Comparison of ENCODE assay signal across 25 mouse cellular contexts in genomic region chr16:24022605-24023004, GRCm38 (mm10). TPM values are rescaled to one million over a fixed set of nuclear protein-coding genes. Genes with fewer than 3 reads are reported as not detected.
"Had no signal": no experiment of that assay in that cellular context is flagged by ENCODE, and none has a peak within 500 bp of the region (broad histone marks: within the 10 kb centered on the region; RNA-seq: fewer than 3 reads in every experiment).

No protein-coding gene starts in this region.

- H3K4me1 ChIP-seq: neural tube, embryonic 13.5 days; neural tube, embryonic 15.5 days; stomach, embryonic 15.5 days had no signal

- H3K9me3 ChIP-seq: neural tube, embryonic 13.5 days; neural tube, embryonic 15.5 days; stomach, embryonic 15.5 days had no signal

- H3K36me3 ChIP-seq: neural tube, embryonic 13.5 days; neural tube, embryonic 15.5 days; stomach, embryonic 15.5 days had no signal

- DNase-seq: retina, postnatal 1 day; right cerebral cortex, adult 18-20 months; right cerebral cortex, postnatal 14 days; right cerebral cortex, postnatal 25 days; right cerebral cortex, postnatal 4 days; spleen, adult 18-20 months; thymus, adult 18-20 months; thymus, adult 2 months; thymus, postnatal 14 days; thymus, postnatal 25 days; thymus, postnatal 36 days; thymus, postnatal 4 days had no signal

- H3K4me2 ChIP-seq: neural tube, embryonic 13.5 days; neural tube, embryonic 15.5 days; stomach, embryonic 15.5 days had no signal

- H3K4me3 ChIP-seq: neural tube, embryonic 13.5 days; neural tube, embryonic 15.5 days; stomach, embryonic 15.5 days had no signal

- H3K27ac ChIP-seq: neural tube, embryonic 13.5 days; neural tube, embryonic 15.5 days; stomach, embryonic 15.5 days; stomach, postnatal 0 days had no signal

- H3K9ac ChIP-seq: neural tube, embryonic 13.5 days; neural tube, embryonic 15.5 days; stomach, embryonic 15.5 days had no signal

- H3K27me3 ChIP-seq: neural tube, embryonic 13.5 days; neural tube, embryonic 15.5 days; stomach, embryonic 15.5 days had no signal

RNA-seq across cellular contexts. Expression of gene Gm37419, which starts 34.3 kb away (rescaled TPM):
- total RNA-seq: neutrophil, adult 5-6 weeks had no signal
- polyA plus RNA-seq: neural tube, embryonic 13.5 days; neural tube, embryonic 14.5 days; neural tube, embryonic 15.5 days; small intestine, adult 2 months; spleen, adult 2 months; stomach, embryonic 14.5 days; stomach, embryonic 15.5 days; stomach, embryonic 16.5 days; stomach, postnatal 0 days; testis, adult 2 months; thymus, adult 2 months; thymus, postnatal 0 days; urinary bladder, adult 2 months had no signal
